Mouse (Mus musculus) gastrocnemius, postnatal 4 days (tissue): ENCODE results near the gene Slc25a38. TPM values are rescaled to one million over a fixed set of nuclear protein-coding genes. Genes with fewer than 3 reads are reported as not detected.
"Not testable (repeated sequence)": the region's sequence is repeated elsewhere in the genome, so short reads cannot be mapped to it uniquely, and the experiment has no call there.

Source experiments
- DNase-seq, 2 experiments: peaks; one replicate each; pipeline ENCODE4 v3.0.0; 2021 to 2022; ENCODE audit warnings: low spot score in 2 of 2, mixed read lengths in 2 of 2
- total RNA-seq, 2 experiments: library from RNA; stranded (reverse); gene quantifications; 2 replicates each; pipeline ENCODE4 v1.2.3; 2021

The Slc25a38 gene
- total RNA-seq, 2 experiments from 2014 or later: 10.6 TPM

- DNase-seq: peak; percentile 42 to 64
Observed at GRCm38 (mm10) chr9:120098682-120099081, 11.5 kb upstream of the Slc25a38 start.

- DNase-seq: no peak
Observed at GRCm38 (mm10) chr9:120099304-120099703, 10.9 kb upstream of the Slc25a38 start.

GRCm38 (mm10) chr9:120101165-120101564 lies 9.0 kb upstream of the Slc25a38 start:
- DNase-seq: no peak

- not testable (repeated sequence) for DNase-seq
Observed at GRCm38 (mm10) chr9:120108953-120109352, 1.2 kb upstream of the Slc25a38 start.

- DNase-seq: no peak
Observed at GRCm38 (mm10) chr9:120111156-120111945, 1.2 kb downstream of the Slc25a38 start.

GRCm38 (mm10) chr9:120112472-120112871 lies 2.3 kb downstream of the Slc25a38 start:
- no peak for DNase-seq

GRCm38 (mm10) chr9:120113456-120113855 lies 3.3 kb downstream of the Slc25a38 start:
- no peak for DNase-seq

GRCm38 (mm10) chr9:120114051-120114788 lies 4.0 kb downstream of the Slc25a38 start:
- DNase-seq: no peak

- no peak for DNase-seq
Observed at GRCm38 (mm10) chr9:120114789-120115151, 4.6 kb downstream of the Slc25a38 start.

- no peak for DNase-seq
Observed at GRCm38 (mm10) chr9:120115580-120115979, 5.4 kb downstream of the Slc25a38 start.

- DNase-seq: no peak
Observed at GRCm38 (mm10) chr9:120116184-120116624, 6.0 kb downstream of the Slc25a38 start.

- no peak for DNase-seq
Observed at GRCm38 (mm10) chr9:120118212-120118611, 8.0 kb downstream of the Slc25a38 start.

GRCm38 (mm10) chr9:120120503-120120902 lies 10.3 kb downstream of the Slc25a38 start:
- DNase-seq: no peak

- DNase-seq: no peak
Observed at GRCm38 (mm10) chr9:120126868-120127267, 16.7 kb downstream of the Slc25a38 start.

- DNase-seq: peak; percentile 90 to 96
Observed at GRCm38 (mm10) chr9:120127538-120128251, 17.5 kb downstream of the Slc25a38 start, which contains the start of gene Rpsa. Gene Rpsa (plus strand): TSS chr9:120127689.

GRCm38 (mm10) chr9:120129276-120129675 lies 19.1 kb downstream of the Slc25a38 start:
- DNase-seq: no peak

- DNase-seq: no peak
Observed at GRCm38 (mm10) chr9:120131784-120132288, 21.7 kb downstream of the Slc25a38 start.

- DNase-seq: no peak
Observed at GRCm38 (mm10) chr9:120132980-120133754, 23.0 kb downstream of the Slc25a38 start.

- no peak for DNase-seq
Observed at GRCm38 (mm10) chr9:120133755-120134475, 23.7 kb downstream of the Slc25a38 start.
